Mouse (Mus musculus): ENCODE measurements around the gene Crybb1. TPM values are rescaled to one million over a fixed set of nuclear protein-coding genes. Genes with fewer than 3 reads are reported as not detected.

Gene Crybb1
- polyA plus RNA-seq, 1 experiment: not detected

DNA sequence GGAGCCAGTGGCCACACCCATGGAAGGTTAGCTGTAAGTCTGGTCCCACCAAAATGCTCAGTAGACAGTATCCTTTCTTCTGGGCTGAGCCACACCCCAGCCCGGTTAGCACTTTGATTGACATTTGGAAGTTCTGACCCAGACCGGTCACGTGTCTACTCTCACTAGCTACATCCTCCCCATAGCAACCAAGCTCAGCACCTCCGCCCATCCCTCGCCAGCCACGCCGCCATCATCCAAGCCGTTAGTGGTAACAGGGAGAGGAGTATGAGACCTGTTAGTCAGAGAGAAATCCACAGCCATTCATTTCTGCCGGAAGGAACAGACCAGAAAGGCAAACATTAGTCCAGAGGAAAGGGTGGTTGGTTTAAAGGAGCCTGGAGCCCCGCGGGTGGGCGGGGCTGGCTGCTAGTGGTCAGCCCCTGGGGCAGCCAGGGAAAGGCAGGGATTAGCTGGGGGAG lies 40.3 kb upstream of the Crybb1 start:
- no peak overlapping the region for H3K4me3 ChIP-seq (replicated peaks; ENCODE audit: control insufficient read depth, low read depth, low read length)
- no peaks in the 10 kb centered on the region for H3K4me1 ChIP-seq (ENCODE audit: control insufficient read depth, insufficient read depth, low read length)
- WGBS: 73% methylated on average over 12 of the region's 12 CpGs
- no peak overlapping the region for H3K27ac ChIP-seq (ENCODE audit: control insufficient read depth, insufficient read depth, low read depth, low read length, poor library complexity)
- no peak for TF ChIP-seq POLR2A (IDR thresholded peaks at IDR 0.05; ENCODE audit: borderline replicate concordance, control insufficient read depth, low read depth, low read length)
- TF ChIP-seq CTCF (IDR thresholded peaks at IDR 0.05; ENCODE audit: control insufficient read depth, insufficient read depth, low read length): no peak

DNA sequence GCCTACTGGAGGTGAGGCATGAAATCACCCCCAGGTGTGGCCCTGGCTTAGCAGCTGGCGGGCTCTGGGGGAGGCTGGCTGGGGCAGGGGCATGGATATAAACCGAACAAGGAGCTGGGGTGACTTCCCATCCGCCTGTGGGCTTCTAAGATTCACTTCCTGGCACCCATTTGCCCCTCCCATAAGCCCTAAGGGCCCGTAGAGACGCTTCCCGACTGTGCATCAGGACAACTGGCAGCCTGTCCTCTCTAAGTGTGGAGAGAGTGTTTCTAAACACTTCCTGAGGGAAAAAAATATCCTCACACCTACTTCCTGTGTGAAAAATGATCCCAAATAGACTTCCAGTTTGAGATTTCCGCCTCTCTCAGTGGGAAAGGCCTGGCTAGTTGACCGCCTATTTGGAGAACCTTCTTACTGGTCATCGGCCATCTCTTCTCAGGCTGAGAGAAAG lies 39.8 kb upstream of the Crybb1 start:
- Histone ChIP-seq H3K27ac (ENCODE audit: control insufficient read depth, insufficient read depth, low read depth, low read length, poor library complexity) (no peak overlapping the region), H3K4me3 (replicated peaks; ENCODE audit: control insufficient read depth, low read depth, low read length) (no peak overlapping the region), H3K4me1 (ENCODE audit: control insufficient read depth, insufficient read depth, low read length) (no peaks in the 10 kb centered on the region; the same call in 1 of the 2 replicates)
- WGBS: 57% methylated on average over 9 of the region's 9 CpGs
- TF ChIP-seq CTCF (IDR thresholded peaks at IDR 0.05; ENCODE audit: control insufficient read depth, insufficient read depth, low read length) (no peak), POLR2A (IDR thresholded peaks at IDR 0.05; ENCODE audit: borderline replicate concordance, control insufficient read depth, low read depth, low read length) (no peak)

DNA sequence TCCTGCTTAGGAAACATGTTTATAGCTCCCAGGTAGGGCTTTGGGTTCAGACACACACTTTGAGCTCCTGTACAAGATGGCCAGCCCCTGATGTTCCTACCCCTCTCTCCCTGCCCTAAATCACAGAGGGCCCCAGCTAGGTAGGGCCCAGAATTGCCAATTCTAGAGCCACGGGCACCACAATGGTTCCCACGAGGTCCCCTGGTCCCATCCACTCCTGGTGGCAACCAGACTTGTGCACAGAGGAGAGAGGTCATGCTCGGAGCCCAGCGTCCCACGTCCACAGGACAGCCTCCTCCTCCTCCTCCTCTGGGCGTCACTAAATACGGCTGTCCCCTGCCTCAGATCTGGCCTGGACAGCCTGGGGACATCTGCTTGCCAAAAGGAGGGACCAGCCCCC lies 39.3 kb upstream of the Crybb1 start:
- Histone ChIP-seq H3K27ac (ENCODE audit: control insufficient read depth, insufficient read depth, low read depth, low read length, poor library complexity) (no peak overlapping the region), H3K4me3 (replicated peaks; ENCODE audit: control insufficient read depth, low read depth, low read length) (no peak overlapping the region), H3K4me1 (ENCODE audit: control insufficient read depth, insufficient read depth, low read length) (no peaks in the 10 kb centered on the region; the same call in 1 of the 2 replicates)
- 80% methylated on average over 7 of the region's 7 CpGs for WGBS
- no peak for TF ChIP-seq CTCF (IDR thresholded peaks at IDR 0.05; ENCODE audit: control insufficient read depth, insufficient read depth, low read length)
- no peak for TF ChIP-seq POLR2A (IDR thresholded peaks at IDR 0.05; ENCODE audit: borderline replicate concordance, control insufficient read depth, low read depth, low read length)

DNA sequence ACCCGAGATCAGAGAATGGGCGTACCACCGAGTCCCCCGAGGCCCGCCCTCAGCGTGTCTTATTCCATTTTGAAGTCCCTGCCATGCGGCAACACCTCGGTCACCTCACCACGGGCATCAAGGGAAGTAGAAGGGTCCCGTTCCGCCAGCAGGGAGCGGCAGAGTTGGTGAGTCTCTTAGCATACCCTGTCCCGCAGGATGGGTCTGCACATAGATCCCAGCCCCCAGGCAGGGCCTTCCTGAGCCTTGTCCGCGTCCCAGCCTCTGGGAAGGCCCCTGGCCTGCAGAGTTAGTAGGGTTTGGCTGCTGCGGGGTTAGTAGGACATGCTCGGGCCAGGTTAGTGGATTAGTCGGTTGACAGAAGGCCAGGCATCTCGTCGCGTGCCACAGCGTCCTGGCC lies 38.6 kb upstream of the Crybb1 start:
- Histone ChIP-seq H3K4me1 (ENCODE audit: control insufficient read depth, insufficient read depth, low read length) (no peaks in the 10 kb centered on the region; the same call in 1 of the 2 replicates), H3K4me3 (replicated peaks; ENCODE audit: control insufficient read depth, low read depth, low read length) (no peak overlapping the region), H3K27ac (ENCODE audit: control insufficient read depth, insufficient read depth, low read depth, low read length, poor library complexity) (no peak overlapping the region)
- 87% methylated on average over 22 of the region's 22 CpGs for WGBS
- no peak for TF ChIP-seq CTCF (IDR thresholded peaks at IDR 0.05; ENCODE audit: control insufficient read depth, insufficient read depth, low read length)
- no peak for TF ChIP-seq POLR2A (IDR thresholded peaks at IDR 0.05; ENCODE audit: borderline replicate concordance, control insufficient read depth, low read depth, low read length)

DNA sequence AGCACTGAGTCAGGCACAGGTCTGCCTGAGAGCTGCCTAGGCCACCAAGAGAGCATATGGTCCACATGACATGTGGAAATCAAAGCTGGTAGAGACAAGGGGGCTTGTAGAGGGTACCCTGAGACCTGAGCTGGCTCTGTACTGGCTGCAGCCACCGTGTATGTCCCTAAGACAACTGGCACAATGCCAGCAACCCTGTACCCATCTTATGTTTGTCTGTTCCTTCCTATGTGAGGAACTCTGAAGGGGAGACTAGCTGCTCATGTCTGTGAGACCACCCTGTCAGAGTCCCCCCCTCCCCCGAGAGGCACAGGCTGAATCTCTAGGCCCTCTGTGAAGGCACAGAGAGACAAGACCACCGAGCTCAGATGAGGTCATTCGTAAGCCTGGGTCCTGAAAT lies 36.9 kb upstream of the Crybb1 start:
- no peak overlapping the region for H3K27ac ChIP-seq (ENCODE audit: control insufficient read depth, insufficient read depth, low read depth, low read length, poor library complexity)
- no peak overlapping the region for H3K4me3 ChIP-seq (replicated peaks; ENCODE audit: control insufficient read depth, low read depth, low read length)
- 57% methylated on average over 4 of the region's 4 CpGs for WGBS
- no peak for TF ChIP-seq POLR2A (IDR thresholded peaks at IDR 0.05; ENCODE audit: borderline replicate concordance, control insufficient read depth, low read depth, low read length)
- no peak for TF ChIP-seq CTCF (IDR thresholded peaks at IDR 0.05; ENCODE audit: control insufficient read depth, insufficient read depth, low read length)
- no peaks in the 10 kb centered on the region; the same call in 1 of the 2 replicates for H3K4me1 ChIP-seq (ENCODE audit: control insufficient read depth, insufficient read depth, low read length)

DNA sequence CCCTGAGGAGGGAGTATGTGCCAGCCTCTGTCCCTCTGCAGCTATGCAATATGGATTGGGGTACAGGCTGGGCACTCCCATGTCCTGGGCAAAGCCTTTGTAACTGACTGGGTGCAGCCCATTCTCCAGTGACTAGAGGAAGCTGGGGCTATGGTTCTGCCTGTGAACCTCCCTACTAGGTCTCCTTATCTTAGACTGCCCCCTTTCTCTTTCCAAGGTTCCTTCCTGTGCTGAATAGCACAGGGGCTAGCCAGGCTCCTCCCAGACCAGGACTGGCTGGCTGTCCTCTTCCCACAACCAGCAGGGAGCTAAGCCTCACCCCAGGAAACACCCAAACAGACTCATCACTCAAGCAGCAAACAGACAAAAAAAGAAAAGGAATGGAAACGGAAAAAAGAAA lies 36.2 kb upstream of the Crybb1 start:
- H3K27ac ChIP-seq (ENCODE audit: control insufficient read depth, insufficient read depth, low read depth, low read length, poor library complexity): no peak overlapping the region
- H3K4me3 ChIP-seq (replicated peaks; ENCODE audit: control insufficient read depth, low read depth, low read length): no peak overlapping the region
- WGBS: 7% methylated on average over 1 of the region's 1 CpGs
- TF ChIP-seq CTCF (IDR thresholded peaks at IDR 0.05; ENCODE audit: control insufficient read depth, insufficient read depth, low read length) (no peak), POLR2A (IDR thresholded peaks at IDR 0.05; ENCODE audit: borderline replicate concordance, control insufficient read depth, low read depth, low read length) (no peak)
- no peaks in the 10 kb centered on the region; the same call in 1 of the 2 replicates for H3K4me1 ChIP-seq (ENCODE audit: control insufficient read depth, insufficient read depth, low read length)

DNA sequence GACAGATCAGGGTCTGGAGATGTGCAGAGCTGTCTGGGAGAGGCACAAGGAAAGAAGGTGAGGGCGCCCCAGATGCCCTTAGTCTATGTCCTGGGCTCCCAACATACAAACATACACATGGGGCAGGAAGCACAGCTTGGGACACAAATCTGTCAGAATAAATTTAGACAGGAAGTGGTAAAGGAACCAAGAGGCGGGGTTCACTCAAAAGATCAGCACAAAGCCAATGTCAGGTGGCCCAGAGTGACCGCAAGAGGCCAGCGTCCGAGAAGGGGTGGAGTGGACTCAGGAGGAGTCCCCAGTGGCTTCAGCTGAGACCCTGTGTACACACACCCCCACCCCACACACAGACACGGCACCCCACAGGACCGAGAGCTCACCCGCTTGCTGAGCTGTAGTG lies 35.4 kb upstream of the Crybb1 start:
- H3K4me1 ChIP-seq (ENCODE audit: control insufficient read depth, insufficient read depth, low read length): no peaks in the 10 kb centered on the region; the same call in 1 of the 2 replicates
- 7% methylated on average over 8 of the region's 8 CpGs for WGBS
- no peak overlapping the region for H3K27ac ChIP-seq (ENCODE audit: control insufficient read depth, insufficient read depth, low read depth, low read length, poor library complexity)
- TF ChIP-seq CTCF (IDR thresholded peaks at IDR 0.05; ENCODE audit: control insufficient read depth, insufficient read depth, low read length) (no peak), POLR2A (IDR thresholded peaks at IDR 0.05; ENCODE audit: borderline replicate concordance, control insufficient read depth, low read depth, low read length) (no peak)
- H3K4me3 ChIP-seq (replicated peaks; ENCODE audit: control insufficient read depth, low read depth, low read length): no peak overlapping the region

DNA sequence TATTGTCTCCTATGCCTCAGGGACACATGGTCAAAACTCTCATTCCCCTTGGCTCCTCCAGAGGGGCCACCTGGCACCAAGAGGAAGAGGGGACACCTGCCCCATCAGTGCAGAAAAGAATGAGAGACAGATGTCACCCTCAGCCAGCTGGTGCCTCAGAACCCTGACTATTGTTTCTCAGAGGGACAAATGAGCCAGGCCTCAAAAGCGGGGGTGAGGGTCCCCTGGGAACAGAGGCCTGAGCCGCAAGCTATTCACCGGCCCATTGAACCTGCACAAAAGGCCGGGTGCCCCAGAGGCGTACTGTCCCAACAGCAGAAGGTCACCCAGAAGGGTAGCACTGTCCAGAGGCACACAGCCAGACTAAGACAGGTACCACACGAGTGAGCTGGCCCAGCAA lies 30.0 kb upstream of the Crybb1 start:
- Histone ChIP-seq H3K4me3 (replicated peaks; ENCODE audit: control insufficient read depth, low read depth, low read length) (no peak overlapping the region), H3K27ac (ENCODE audit: control insufficient read depth, insufficient read depth, low read depth, low read length, poor library complexity) (no peak overlapping the region), H3K4me1 (ENCODE audit: control insufficient read depth, insufficient read depth, low read length) (no peaks in the 10 kb centered on the region)
- TF ChIP-seq CTCF (IDR thresholded peaks at IDR 0.05; ENCODE audit: control insufficient read depth, insufficient read depth, low read length): no peak
- TF ChIP-seq POLR2A (IDR thresholded peaks at IDR 0.05; ENCODE audit: borderline replicate concordance, control insufficient read depth, low read depth, low read length): no peak
- WGBS: 75% methylated on average over 6 of the region's 6 CpGs

DNA sequence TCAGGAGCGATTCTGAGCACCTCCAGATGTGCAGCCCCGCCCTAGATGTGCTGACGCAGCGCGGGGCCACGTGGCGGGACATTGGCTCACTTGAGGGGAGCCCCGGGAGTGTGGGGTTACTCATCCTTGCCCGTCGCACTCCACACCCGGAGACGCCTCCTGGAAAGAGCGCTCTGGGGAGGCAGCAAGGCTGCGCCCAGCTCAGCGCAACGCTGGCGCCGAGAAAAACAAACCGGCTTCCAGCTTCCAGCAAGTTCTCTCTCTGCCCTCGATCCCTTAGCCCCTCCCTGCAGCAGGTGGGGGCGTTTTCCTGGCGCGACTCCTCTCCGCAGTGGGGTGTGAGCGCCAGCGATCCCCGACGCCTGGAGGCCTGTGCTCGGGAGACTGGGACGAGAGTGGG lies 28.3 kb upstream of the Crybb1 start:
- TF ChIP-seq CTCF (IDR thresholded peaks at IDR 0.05; ENCODE audit: control insufficient read depth, insufficient read depth, low read length) (no peak), POLR2A (IDR thresholded peaks at IDR 0.05; ENCODE audit: borderline replicate concordance, control insufficient read depth, low read depth, low read length) (no peak)
- H3K4me1 ChIP-seq (ENCODE audit: control insufficient read depth, insufficient read depth, low read length): no peaks in the 10 kb centered on the region
- no peak overlapping the region for H3K27ac ChIP-seq (ENCODE audit: control insufficient read depth, insufficient read depth, low read depth, low read length, poor library complexity)
- H3K4me3 ChIP-seq (replicated peaks; ENCODE audit: control insufficient read depth, low read depth, low read length): no peak overlapping the region
- WGBS: 1% methylated on average over 30 of the region's 30 CpGs
